Mouse (Mus musculus): ENCODE measurements around the gene Vps37b. TPM values are rescaled to one million over a fixed set of nuclear protein-coding genes. Genes with fewer than 3 reads are reported as not detected.
A peak's percentile ranks its signal among the peaks of the same experiment; 100 is the strongest.

Gene Vps37b
- polyA plus RNA-seq, 1 experiment from 2014 or later: 30.7 TPM

GRCm38 (mm10) chr5:124075716-124076115 lies 43.6 kb upstream of the Vps37b start:
- DNase-seq (ENCODE audit: low spot score) (no peak), ATAC-seq (replicated peaks; ENCODE audit: low FRiP score, low read depth) (no peak)
- no peak for TF ChIP-seq CTCF (IDR thresholded peaks at IDR 0.05; ENCODE audit: low read depth)
- Histone ChIP-seq H3K9me3 (replicated peaks; ENCODE audit: low read length) (no peaks in the 10 kb centered on the region), H3K36me3 (ENCODE audit: insufficient read depth, low read length) (no peaks in the 10 kb centered on the region), H3K4me2 (ENCODE audit: low read length) (no peak overlapping the region), H3K9ac (ENCODE audit: low read depth, low read length) (no peak overlapping the region), H3K27me3 (ENCODE audit: insufficient read depth, low read length) (no peaks in the 10 kb centered on the region), H3K27ac (no peak overlapping the region), H3K4me3 (replicated peaks; ENCODE audit: low read depth, low read length) (no peak overlapping the region), H3K4me1 (replicated peaks; ENCODE audit: insufficient read depth, low read length) (peaks cover 10% of the 10 kb centered on the region; the same call in 1 of the 2 replicates)
- WGBS: 64% methylated on average over 9 of the region's 9 CpGs

DNA sequence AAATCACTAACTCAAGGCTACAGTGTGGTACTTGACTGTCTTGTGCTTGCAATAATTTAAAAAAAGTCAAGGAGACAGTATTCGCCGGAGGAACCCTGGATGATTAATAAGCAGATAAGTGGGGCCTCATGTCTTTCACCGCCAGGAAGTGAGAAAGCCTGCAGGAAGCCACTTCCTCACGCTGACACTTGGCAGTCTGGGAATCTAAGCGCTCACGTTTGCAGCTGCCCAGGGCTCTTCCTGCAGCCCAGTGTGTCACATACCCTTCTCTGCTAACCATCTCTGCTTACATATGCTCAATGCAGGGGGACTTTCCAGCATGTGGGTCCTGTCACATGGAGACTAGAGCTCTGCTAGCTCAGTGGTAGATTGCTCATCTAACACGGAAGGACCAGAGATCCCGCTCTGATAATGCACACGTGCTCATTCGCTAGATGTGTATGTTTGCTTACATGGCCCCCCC lies 42.8 kb upstream of the Vps37b start:
- DNase-seq (ENCODE audit: low spot score) (peak; percentile 65), ATAC-seq (replicated peaks; ENCODE audit: low FRiP score, low read depth) (no peak)
- no peaks in the 10 kb centered on the region for H3K27me3 ChIP-seq (ENCODE audit: insufficient read depth, low read length)
- H3K4me1 ChIP-seq (replicated peaks; ENCODE audit: insufficient read depth, low read length): peaks cover 10% of the 10 kb centered on the region; the same call in 1 of the 2 replicates
- H3K27ac ChIP-seq: no peak overlapping the region
- no peak overlapping the region for H3K4me3 ChIP-seq (replicated peaks; ENCODE audit: low read depth, low read length)
- WGBS: 34% methylated on average over 10 of the region's 10 CpGs
- H3K9ac ChIP-seq (ENCODE audit: low read depth, low read length): no peak overlapping the region
- no peaks in the 10 kb centered on the region for H3K36me3 ChIP-seq (ENCODE audit: insufficient read depth, low read length)
- no peak overlapping the region for H3K4me2 ChIP-seq (ENCODE audit: low read length)
- no peaks in the 10 kb centered on the region for H3K9me3 ChIP-seq (replicated peaks; ENCODE audit: low read length)
- TF ChIP-seq CTCF (IDR thresholded peaks at IDR 0.05; ENCODE audit: low read depth): no peak

- Histone ChIP-seq H3K9me3 (replicated peaks; ENCODE audit: low read length) (no peaks in the 10 kb centered on the region), H3K36me3 (ENCODE audit: insufficient read depth, low read length) (no peaks in the 10 kb centered on the region), H3K27ac (no peak overlapping the region), H3K4me3 (replicated peaks; ENCODE audit: low read depth, low read length) (no peak overlapping the region), H3K9ac (ENCODE audit: low read depth, low read length) (no peak overlapping the region), H3K27me3 (ENCODE audit: insufficient read depth, low read length) (no peaks in the 10 kb centered on the region), H3K4me2 (ENCODE audit: low read length) (no peak overlapping the region), H3K4me1 (replicated peaks; ENCODE audit: insufficient read depth, low read length) (peaks cover 10% of the 10 kb centered on the region; the same call in 1 of the 2 replicates)
- DNase-seq (ENCODE audit: low spot score) (peak; percentile 66), ATAC-seq (replicated peaks; ENCODE audit: low FRiP score, low read depth) (no peak)
- WGBS: 44% methylated on average over 9 of the region's 9 CpGs
- no peak for TF ChIP-seq CTCF (IDR thresholded peaks at IDR 0.05; ENCODE audit: low read depth)
Measured at GRCm38 (mm10) chr5:124073682-124074081, 41.6 kb upstream of the Vps37b start.

DNA sequence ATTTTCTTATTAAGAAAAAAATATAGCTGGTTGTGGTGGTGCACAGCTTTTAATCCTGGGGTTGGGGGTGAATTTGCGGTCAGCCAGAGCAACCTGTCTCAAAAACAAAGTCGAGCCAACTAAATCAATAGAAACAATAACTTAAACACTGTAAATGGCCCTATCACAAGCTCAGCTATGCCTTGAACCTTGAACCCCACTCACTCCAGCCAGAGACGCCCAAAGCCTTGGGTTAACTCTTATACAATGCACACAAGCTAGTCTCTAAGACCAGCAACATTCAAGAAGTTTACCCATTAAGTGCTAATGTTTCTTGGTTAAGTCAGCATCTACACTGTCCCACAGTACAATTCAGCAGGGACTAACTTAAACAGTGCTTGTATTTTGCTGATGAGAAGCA lies 37.6 kb upstream of the Vps37b start:
- H3K9me3 ChIP-seq (replicated peaks; ENCODE audit: low read length): no peaks in the 10 kb centered on the region
- no peaks in the 10 kb centered on the region for H3K36me3 ChIP-seq (ENCODE audit: insufficient read depth, low read length)
- H3K4me2 ChIP-seq (ENCODE audit: low read length): no peak overlapping the region
- TF ChIP-seq CTCF (IDR thresholded peaks at IDR 0.05; ENCODE audit: low read depth): no peak
- no peak overlapping the region for H3K4me3 ChIP-seq (replicated peaks; ENCODE audit: low read depth, low read length)
- 0 out of 2 replicates have a peak, but pooled peaks cover 6% of the 10 kb centered on the region for H3K4me1 ChIP-seq (replicated peaks; ENCODE audit: insufficient read depth, low read length)
- WGBS: 73% methylated on average over 3 of the region's 3 CpGs
- ATAC-seq (replicated peaks; ENCODE audit: low FRiP score, low read depth): no peak
- no peaks in the 10 kb centered on the region for H3K27me3 ChIP-seq (ENCODE audit: insufficient read depth, low read length)
- no peak overlapping the region for H3K27ac ChIP-seq
- no peak for DNase-seq (ENCODE audit: low spot score)
- no peak overlapping the region for H3K9ac ChIP-seq (ENCODE audit: low read depth, low read length)

- H3K4me2 ChIP-seq (ENCODE audit: low read length): no peak overlapping the region
- H3K4me3 ChIP-seq (replicated peaks; ENCODE audit: low read depth, low read length): no peak overlapping the region
- DNase-seq (ENCODE audit: low spot score): no peak
- TF ChIP-seq CTCF (IDR thresholded peaks at IDR 0.05; ENCODE audit: low read depth): peak; percentile 6; the same call in 1 of the 2 replicates
- H3K36me3 ChIP-seq (ENCODE audit: insufficient read depth, low read length): no peaks in the 10 kb centered on the region
- H3K4me1 ChIP-seq (replicated peaks; ENCODE audit: insufficient read depth, low read length): no peaks in the 10 kb centered on the region
- no peaks in the 10 kb centered on the region for H3K9me3 ChIP-seq (replicated peaks; ENCODE audit: low read length)
- 60% methylated on average over 12 of the region's 12 CpGs for WGBS
- no peak for ATAC-seq (replicated peaks; ENCODE audit: low FRiP score, low read depth)
- H3K9ac ChIP-seq (ENCODE audit: low read depth, low read length): no peak overlapping the region
- no peaks in the 10 kb centered on the region for H3K27me3 ChIP-seq (ENCODE audit: insufficient read depth, low read length)
- H3K27ac ChIP-seq: no peak overlapping the region
Measured at GRCm38 (mm10) chr5:124062037-124062824, 30.2 kb upstream of the Vps37b start.

DNA sequence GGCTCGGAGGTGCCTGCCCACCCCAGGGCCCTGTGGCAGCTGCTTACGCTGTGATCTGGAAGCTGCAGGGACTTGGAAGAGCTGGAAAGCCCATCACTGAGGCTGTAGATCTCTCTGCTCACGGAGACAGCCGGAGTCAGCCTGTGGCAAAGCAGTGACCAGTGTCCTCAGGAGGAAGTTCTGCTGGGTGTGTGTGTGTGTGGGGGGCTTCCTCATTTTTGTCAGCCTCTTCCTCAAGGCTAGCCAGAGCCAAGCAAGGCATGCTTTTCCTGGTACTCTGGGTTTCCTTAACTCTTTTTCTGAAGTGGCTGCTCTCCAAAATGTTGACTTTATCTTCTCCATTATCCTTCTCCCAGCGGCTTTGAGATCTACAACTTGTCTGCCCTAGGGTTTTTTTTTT lies 27.6 kb upstream of the Vps37b start:
- no peak overlapping the region for H3K4me2 ChIP-seq (ENCODE audit: low read length)
- H3K9me3 ChIP-seq (replicated peaks; ENCODE audit: low read length): no peaks in the 10 kb centered on the region
- no peak for ATAC-seq (replicated peaks; ENCODE audit: low FRiP score, low read depth)
- 55% methylated on average over 5 of the region's 5 CpGs for WGBS
- H3K9ac ChIP-seq (ENCODE audit: low read depth, low read length): no peak overlapping the region
- DNase-seq (ENCODE audit: low spot score): no peak
- no peaks in the 10 kb centered on the region for H3K4me1 ChIP-seq (replicated peaks; ENCODE audit: insufficient read depth, low read length)
- TF ChIP-seq CTCF (IDR thresholded peaks at IDR 0.05; ENCODE audit: low read depth): no peak
- no peaks in the 10 kb centered on the region for H3K27me3 ChIP-seq (ENCODE audit: insufficient read depth, low read length)
- H3K36me3 ChIP-seq (ENCODE audit: insufficient read depth, low read length): no peaks in the 10 kb centered on the region
- peak overlapping the region; percentile 57; the same call in 1 of the 2 replicates for H3K27ac ChIP-seq
- no peak overlapping the region for H3K4me3 ChIP-seq (replicated peaks; ENCODE audit: low read depth, low read length)

Data from kidney, postnatal 0 days (tissue).